Mouse (Mus musculus) heart, adult 2 months (tissue): ENCODE results near the gene Agl.

Source experiments
- CTCF ChIP-seq: fragments of 200-600 bp; IDR thresholded peaks from 2 replicates; pipeline ENCODE4 v1.8.1; 2022; ENCODE audit warnings: antibody characterized with exemption, mild to moderate bottlenecking, moderate library complexity
- POLR2A ChIP-seq: fragments of 200-500 bp; IDR thresholded peaks from 2 replicates; pipeline ENCODE4 v1.6.1; 2011; ENCODE audit warnings: mild to moderate bottlenecking, low read depth, low read length, control low read depth; ENCODE audit not compliant: insufficient read depth

- TF ChIP-seq POLR2A (peak; percentile 34; the same call in 1 of the 2 replicates), CTCF (no peak)
Measured at GRCm38 (mm10) chr3:116711624-116712435, 96.1 kb downstream of the Agl start.
